Comparison of ENCODE assay signal across 8 mouse cellular contexts in genomic region chr9:123678327-123679105, GRCm38 (mm10). TPM values are rescaled to one million over a fixed set of nuclear protein-coding genes. Genes with fewer than 3 reads are reported as not detected.
DNase-seq lines count a peak whose midpoint lies in the region; ATAC-seq and TF ChIP-seq lines count a peak whose summit lies in the region.

Gene Ccr9, plus strand, starts transcription at chr9:123678439.
Gene Slc6a20a, minus strand, starts transcription at chr9:123678885.

- peak; percentile 3 to 11 for DNase-seq in cerebellum, postnatal 14 days
- DNase-seq in cerebellum, adult 11 months = no peak
- peak; percentile 29 for DNase-seq in brain, embryonic 14.5 days (ENCODE audit: low read depth)
- DNase-seq in kidney, postnatal 14 days = peak; percentile 78
- DNase-seq in lung, postnatal 4 days = peak; percentile 9 to 25
- peak; percentile 57 to 60 for DNase-seq in spleen, postnatal 14 days (ENCODE audit: low spot score in 2 of 2)
- no peak for DNase-seq in cerebellum, adult 9-10 months

- no peak for TF ChIP-seq POLR2A in brain, embryonic 14.5 days (IDR thresholded peaks at IDR 0.05; ENCODE audit: borderline replicate concordance, extremely low read depth, insufficient read depth, insufficient read length, poor library complexity, severe bottlenecking)

- TF ChIP-seq CTCF in brain, embryonic 14.5 days (IDR thresholded peaks at IDR 0.05; ENCODE audit: borderline replicate concordance, extremely low read depth, insufficient read depth, insufficient read length) = no peak

- ATAC-seq in granulocyte monocyte progenitor cell, adult 5-6 weeks (replicated peaks; ENCODE audit: poor library complexity, severe bottlenecking) = peak; percentile 32

RNA-seq across cellular contexts. Expression of gene Ccr9, which starts in this region (rescaled TPM):
- 0.15 and 0.25 TPM in 2 replicates for polyA plus RNA-seq in brain, embryonic 14.5 days (2012; rRNA removed)
- not detected in 2 replicates for total RNA-seq in granulocyte monocyte progenitor cell, adult 5-6 weeks (2014; fragmentation: Nextera tagmentation)
- 0.13 TPM in 1 of 2 replicates, not detected in the other for total RNA-seq in granulocyte monocyte progenitor cell, adult 5-6 weeks (2017)

RNA-seq across cellular contexts. Expression of gene Slc6a20a, which starts in this region (rescaled TPM):
- polyA plus RNA-seq in brain, embryonic 14.5 days (2012; rRNA removed) = 6.1 and 8.7 TPM in 2 replicates
- not detected in 2 replicates for total RNA-seq in granulocyte monocyte progenitor cell, adult 5-6 weeks (2014; fragmentation: Nextera tagmentation)
- not detected in 2 replicates for total RNA-seq in granulocyte monocyte progenitor cell, adult 5-6 weeks (2017)

Comparison
In these comparisons a context has a peak if more than half of its experiments do, and no peak if none do; other contexts are left out.
1. DNase-seq: peak in cerebellum, postnatal 14 days (2 of 2), brain, embryonic 14.5 days (single experiment), kidney, postnatal 14 days (single experiment), lung, postnatal 4 days (2 of 2) and spleen, postnatal 14 days (2 of 2); none in cerebellum, adult 11 months (single experiment) and cerebellum, adult 9-10 months (single experiment).
2. Peak in ATAC-seq in granulocyte monocyte progenitor cell, adult 5-6 weeks; RNA of the genes that start here not detected or under 1 TPM.